ENCODE assay signal across 7 mouse cellular contexts in genomic region chr15:36937757-36938498, GRCm38 (mm10).
DNase-seq lines count a peak whose midpoint lies in the region; ATAC-seq and TF ChIP-seq lines count a peak whose summit lies in the region.

No protein-coding gene starts in this region.

- WGBS in hindbrain, embryonic 10.5 days, result 25% methylated on average over 13 of the region's 13 CpGs
- WGBS in lung, adult 2 months, result 35% methylated on average over 13 of the region's 13 CpGs

- TF ChIP-seq POLR2A in brain, embryonic 14.5 days (IDR thresholded peaks at IDR 0.05; ENCODE audit: borderline replicate concordance, extremely low read depth, insufficient read depth, insufficient read length, poor library complexity, severe bottlenecking), result no peak
- TF ChIP-seq POLR2A in lung, adult 2 months (IDR thresholded peaks at IDR 0.05; ENCODE audit: borderline replicate concordance, extremely low read depth, low read depth, low read length), result no peak

- no peak for ATAC-seq in megakaryocyte-erythroid progenitor cell, adult 5-6 weeks (replicated peaks; ENCODE audit: low FRiP score, low TSS enrichment, poor library complexity, severe bottlenecking)

- H3K27me3 ChIP-seq in hindbrain, embryonic 10.5 days (ENCODE audit: insufficient read depth, poor library complexity, severe bottlenecking), result no peaks in the 10 kb centered on the region

- peak; percentile 18 to 20 for DNase-seq in lung, adult 18-20 months
- DNase-seq in lung, postnatal 10 days, result no peak
- DNase-seq in brain, embryonic 14.5 days (ENCODE audit: low read depth), result peak; percentile 70
- DNase-seq in hindbrain, embryonic 10.5 days (ENCODE audit: low spot score), result no peak
- DNase-seq in lung, adult 2 months, result no peak
- peak; percentile 73 for DNase-seq in right cerebral cortex, postnatal 4 days

- no peak for TF ChIP-seq CTCF in brain, embryonic 14.5 days (IDR thresholded peaks at IDR 0.05; ENCODE audit: borderline replicate concordance, extremely low read depth, insufficient read depth, insufficient read length)
- no peak for TF ChIP-seq CTCF in lung, adult 2 months (IDR thresholded peaks at IDR 0.05; ENCODE audit: insufficient read depth, low read length)

- no peaks in the 10 kb centered on the region for H3K36me3 ChIP-seq in hindbrain, embryonic 10.5 days

- H3K27ac ChIP-seq in hindbrain, embryonic 10.5 days, result peak overlapping the region; percentile 95

- H3K4me1 ChIP-seq in hindbrain, embryonic 10.5 days (replicated peaks), result peaks cover 21% of the 10 kb centered on the region
- H3K4me1 ChIP-seq in lung, adult 2 months (ENCODE audit: control insufficient read depth, insufficient read depth, low read length), result peaks cover 6% of the 10 kb centered on the region

- H3K9me3 ChIP-seq in hindbrain, embryonic 10.5 days, result no peaks in the 10 kb centered on the region

- H3K4me3 ChIP-seq in hindbrain, embryonic 10.5 days, result peak overlapping the region; percentile 69
- H3K4me3 ChIP-seq in lung, adult 2 months (replicated peaks; ENCODE audit: extremely low read depth, low read depth, low read length), result peak overlapping the region; percentile 56

Comparison
In these comparisons a context has a peak if more than half of its experiments do, and no peak if none do; other contexts are left out.
1. DNase-seq: peak in lung, adult 18-20 months (2 of 2), brain, embryonic 14.5 days (single experiment) and right cerebral cortex, postnatal 4 days (single experiment); none in lung, postnatal 10 days (single experiment), hindbrain, embryonic 10.5 days (single experiment) and lung, adult 2 months (single experiment).